Mouse (Mus musculus): ENCODE data around the gene Ly6c2. TPM values are rescaled to one million over a fixed set of nuclear protein-coding genes. Genes with fewer than 3 reads are reported as not detected.
"Not testable (repeated sequence)": the region's sequence is repeated elsewhere in the genome, so short reads cannot be mapped to it uniquely, and the experiment has no call there.

Ly6c2 gene
- 10 to 100 TPM; 10.7 to 13.3 TPM for total RNA-seq (2021)
- long read RNA-seq, experiment 1: 0 reads
- long read RNA-seq, experiment 2: 0 reads

GRCm38 (mm10) chr15:75111861-75112630, at the start of gene Ly6c2:
Gene Ly6c2 (minus strand): TSS chr15:75111970.
- DNase-seq; intact Hi-C loops (cut with DNase I): not testable (repeated sequence)

GRCm38 (mm10) chr15:75157646-75158045, 45.9 kb upstream of the Ly6c2 start:
- intact Hi-C loops (cut with DNase I): no loop called here
- no peak for DNase-seq

- intact Hi-C loops (cut with DNase I): no loop called here
- no peak for DNase-seq
Observed at GRCm38 (mm10) chr15:75154940-75155339, 43.2 kb upstream of the Ly6c2 start, which contains the start of gene Ly6g. Gene Ly6g (plus strand): TSS chr15:75155240.

- no peak for DNase-seq
- intact Hi-C loops (cut with DNase I): no loop called here
Observed at GRCm38 (mm10) chr15:75153087-75153486, 41.3 kb upstream of the Ly6c2 start.

- no peak for DNase-seq
- intact Hi-C loops (cut with DNase I): no loop called here
Observed at GRCm38 (mm10) chr15:75143735-75144134, 32.0 kb upstream of the Ly6c2 start.

GRCm38 (mm10) chr15:75141812-75142360, 30.1 kb upstream of the Ly6c2 start:
- intact Hi-C loops (cut with DNase I): not testable (repeated sequence)
- peak; percentile 3 to 27 for DNase-seq

- intact Hi-C loops (cut with DNase I); DNase-seq: not testable (repeated sequence)
Observed at GRCm38 (mm10) chr15:75137739-75138138, 26.0 kb upstream of the Ly6c2 start.

- DNase-seq; intact Hi-C loops (cut with DNase I): not testable (repeated sequence)
Observed at GRCm38 (mm10) chr15:75135090-75135783, 23.5 kb upstream of the Ly6c2 start.

- DNase-seq; intact Hi-C loops (cut with DNase I): not testable (repeated sequence)
Observed at GRCm38 (mm10) chr15:75132346-75132745, 20.6 kb upstream of the Ly6c2 start.

- peak; percentile 20 to 31 for DNase-seq
- intact Hi-C loops (cut with DNase I): no loop called here
Observed at GRCm38 (mm10) chr15:75120066-75120465, 8.3 kb upstream of the Ly6c2 start.

GRCm38 (mm10) chr15:75118742-75119141, 7.0 kb upstream of the Ly6c2 start:
- intact Hi-C loops (cut with DNase I): not testable (repeated sequence)
- peak; percentile 19 to 54 for DNase-seq

GRCm38 (mm10) chr15:75117481-75117880, 5.7 kb upstream of the Ly6c2 start:
- intact Hi-C loops (cut with DNase I); DNase-seq: not testable (repeated sequence)

GRCm38 (mm10) chr15:75116525-75116924, 4.8 kb upstream of the Ly6c2 start:
- intact Hi-C loops (cut with DNase I): no loop called here
- DNase-seq: no peak

GRCm38 (mm10) chr15:75110424-75110823, 1.3 kb downstream of the Ly6c2 start:
- DNase-seq; intact Hi-C loops (cut with DNase I): not testable (repeated sequence)

- no peak for DNase-seq
- intact Hi-C loops (cut with DNase I): no loop called here
Observed at GRCm38 (mm10) chr15:75099261-75099660, 12.5 kb downstream of the Ly6c2 start.

- DNase-seq; intact Hi-C loops (cut with DNase I): not testable (repeated sequence)
Observed at GRCm38 (mm10) chr15:75088041-75088440, 23.7 kb downstream of the Ly6c2 start.

GRCm38 (mm10) chr15:75069965-75070364, 41.8 kb downstream of the Ly6c2 start:
- intact Hi-C loops (cut with DNase I): no loop called here
- no peak for DNase-seq

- intact Hi-C loops (cut with DNase I): loop anchor here (5.0 kb wide), 1 partner anchor 90 kb away; no protein-coding TSS in a partner anchor
- peak; percentile 64 to 80 for DNase-seq
Observed at GRCm38 (mm10) chr15:75062030-75062574, 49.7 kb downstream of the Ly6c2 start.

- DNase-seq: peak; percentile 72 to 76
- intact Hi-C loops (cut with DNase I): loop anchor here (2.0 to 5.0 kb wide), 2 partner anchors 88 to 164 kb away; partner anchors contain the start of gene 2010109I03Rik
Observed at GRCm38 (mm10) chr15:75060505-75060904, 51.3 kb downstream of the Ly6c2 start.
